Mouse (Mus musculus) thymus, adult 2 months (tissue): ENCODE data around the gene Appl2.

Experiments used
- CTCF ChIP-seq: fragments of 200-500 bp; IDR thresholded peaks from 2 replicates; pipeline ENCODE4 v1.5.1; 2012; ENCODE audit warnings: mild to moderate bottlenecking, control low read depth, low read length, moderate library complexity, borderline replicate concordance; ENCODE audit not compliant: control insufficient read depth, poor library complexity, insufficient read depth; ENCODE audit errors: extremely low read depth
- POLR2A ChIP-seq: fragments of 200-500 bp; IDR thresholded peaks from 2 replicates; pipeline ENCODE4 v1.6.1; 2012; ENCODE audit warnings: mild to moderate bottlenecking, low read length, control low read depth, moderate library complexity; ENCODE audit not compliant: control insufficient read depth, poor library complexity, insufficient read depth; ENCODE audit errors: extremely low read depth

DNA sequence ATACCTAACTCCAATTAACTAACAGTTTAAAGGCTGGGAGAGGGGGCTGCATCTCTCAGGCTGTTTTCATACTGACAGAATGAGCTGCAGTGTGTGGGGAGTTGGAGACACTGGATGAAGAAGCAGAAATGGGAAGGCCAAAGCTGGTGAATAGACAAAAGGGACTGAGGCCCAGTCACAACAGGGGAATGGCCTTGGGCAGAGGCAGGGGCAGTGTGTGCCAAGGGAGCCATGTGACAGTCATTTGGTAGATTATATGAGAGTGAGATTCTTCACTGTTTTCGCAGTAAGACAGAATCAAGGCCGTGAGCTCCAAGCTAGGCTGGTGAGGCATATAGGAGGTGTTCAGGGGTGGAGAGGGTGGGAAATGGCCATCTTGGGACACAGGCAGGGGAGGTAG lies 6.1 kb upstream of the Appl2 start:
- TF ChIP-seq CTCF (no peak), POLR2A (no peak)
